18 mouse cellular contexts compared by ENCODE assay signal in genomic region chr14:34303265-34303680, GRCm38 (mm10). TPM values are rescaled to one million over a fixed set of nuclear protein-coding genes. Genes with fewer than 3 reads are reported as not detected.
DNase-seq lines count a peak whose midpoint lies in the region; ATAC-seq and TF ChIP-seq lines count a peak whose summit lies in the region.
"Had no signal": no experiment of that assay in that cellular context is flagged by ENCODE, and none has a peak within 500 bp of the region (broad histone marks: within the 10 kb centered on the region; RNA-seq: fewer than 3 reads in every experiment).

No protein-coding gene starts in this region.

- peak overlapping the region; percentile 53; the same call in 1 of the 2 replicates for H3K27ac ChIP-seq in liver, adult 2 months (replicated peaks; ENCODE audit: insufficient read depth, low read depth, low read length)
- H3K27ac ChIP-seq in liver, embryonic 12.5 days, result no peak overlapping the region
- peak overlapping the region; percentile 64 for H3K27ac ChIP-seq in kidney, postnatal 0 days
- peak overlapping the region; percentile 13; the same call in 1 of the 2 replicates for H3K27ac ChIP-seq in liver, postnatal 0 days (ENCODE audit: low read depth)
- H3K27ac ChIP-seq in thymus, adult 2 months (ENCODE audit: control insufficient read depth, insufficient read depth, low read length), result no peak overlapping the region
- H3K27ac ChIP-seq: embryonic facial prominence, embryonic 12.5 days; liver, embryonic 13.5 days; midbrain, embryonic 12.5 days had no signal

- no peak overlapping the region for H3K4me3 ChIP-seq in liver, adult 2 months (ENCODE audit: insufficient read depth, low read depth, low read length)
- H3K4me3 ChIP-seq in liver, embryonic 12.5 days, result no peak overlapping the region
- no peak overlapping the region for H3K4me3 ChIP-seq in kidney, postnatal 0 days (replicated peaks; ENCODE audit: low read depth, low read length)
- no peak overlapping the region for H3K4me3 ChIP-seq in liver, postnatal 0 days (ENCODE audit: low read depth, low read length)
- no peak overlapping the region for H3K4me3 ChIP-seq in thymus, adult 2 months (ENCODE audit: control insufficient read depth, insufficient read depth, low read length)
- H3K4me3 ChIP-seq: embryonic facial prominence, embryonic 12.5 days; liver, embryonic 13.5 days; midbrain, embryonic 12.5 days had no signal

- H3K4me1 ChIP-seq in liver, adult 2 months (ENCODE audit: control insufficient read depth, insufficient read depth, low read length), result peaks cover 32% of the 10 kb centered on the region
- H3K4me1 ChIP-seq in liver, embryonic 12.5 days, result peaks cover 22% of the 10 kb centered on the region; the same call in 1 of the 2 replicates
- peaks cover 5% of the 10 kb centered on the region; the same call in 1 of the 2 replicates for H3K4me1 ChIP-seq in kidney, postnatal 0 days (replicated peaks; ENCODE audit: insufficient read depth, low read length)
- peaks cover 18% of the 10 kb centered on the region for H3K4me1 ChIP-seq in liver, postnatal 0 days (ENCODE audit: insufficient read depth)
- peaks cover 5% of the 10 kb centered on the region for H3K4me1 ChIP-seq in thymus, adult 2 months (replicated peaks; ENCODE audit: control insufficient read depth, insufficient read depth, low read length)
- H3K4me1 ChIP-seq: embryonic facial prominence, embryonic 12.5 days; midbrain, embryonic 12.5 days had no signal

- H3K9me3 ChIP-seq in liver, embryonic 12.5 days (replicated peaks), result no peaks in the 10 kb centered on the region
- H3K9me3 ChIP-seq in kidney, postnatal 0 days (replicated peaks; ENCODE audit: low read length), result no peaks in the 10 kb centered on the region
- H3K9me3 ChIP-seq in liver, postnatal 0 days (ENCODE audit: low read length), result no peaks in the 10 kb centered on the region
- H3K9me3 ChIP-seq: embryonic facial prominence, embryonic 12.5 days; G1E; liver, embryonic 13.5 days; midbrain, embryonic 12.5 days had no signal

- TF ChIP-seq CTCF in liver, adult 2 months (IDR thresholded peaks at IDR 0.05; ENCODE audit: low read depth, low read length), result no peak
- no peak for TF ChIP-seq CTCF in kidney, postnatal 0 days (IDR thresholded peaks at IDR 0.05; ENCODE audit: low read depth)
- no peak for TF ChIP-seq CTCF in liver, postnatal 0 days (IDR thresholded peaks at IDR 0.05; ENCODE audit: low read depth)
- TF ChIP-seq CTCF in thymus, adult 2 months (IDR thresholded peaks at IDR 0.05; ENCODE audit: borderline replicate concordance, control insufficient read depth, extremely low read depth, insufficient read depth, low read length, poor library complexity), result no peak

- no peak overlapping the region for H3K9ac ChIP-seq in liver, adult 2 months (ENCODE audit: low read depth, low read length)
- no peak overlapping the region for H3K9ac ChIP-seq in liver, embryonic 12.5 days
- H3K9ac ChIP-seq in kidney, postnatal 0 days (ENCODE audit: low read depth, low read length), result no peak overlapping the region
- no peak overlapping the region for H3K9ac ChIP-seq in liver, postnatal 0 days (replicated peaks)
- H3K9ac ChIP-seq: embryonic facial prominence, embryonic 12.5 days; liver, embryonic 13.5 days; midbrain, embryonic 12.5 days had no signal

- H3K79me2 ChIP-seq in liver, adult 2 months (ENCODE audit: control insufficient read depth, insufficient read depth, low read length), result peaks cover 3% of the 10 kb centered on the region; the same call in 1 of the 2 replicates

- H3K4me2 ChIP-seq in liver, embryonic 12.5 days, result no peak overlapping the region
- 0 out of 2 replicates have a peak overlapping the region, but pooled peaks have one; percentile 1 for H3K4me2 ChIP-seq in kidney, postnatal 0 days (ENCODE audit: low read length)
- no peak overlapping the region for H3K4me2 ChIP-seq in liver, postnatal 0 days (ENCODE audit: low read depth, low read length)
- H3K4me2 ChIP-seq: embryonic facial prominence, embryonic 12.5 days; liver, embryonic 13.5 days; midbrain, embryonic 12.5 days had no signal

- peak; percentile 14 for DNase-seq in gastrocnemius, postnatal 10 days
- no peak for DNase-seq in gastrocnemius, postnatal 4 days (ENCODE audit: low spot score in 2 of 2)
- DNase-seq in liver, adult 2 months (ENCODE audit: extremely low read depth, low read depth, low spot score), result no peak
- peak; percentile 56 for DNase-seq in kidney, postnatal 0 days (ENCODE audit: low spot score)
- DNase-seq in liver, postnatal 0 days, result no peak
- no peak for DNase-seq in thymus, adult 2 months
- DNase-seq in MN1 (ENCODE audit: low spot score), result no peak
- DNase-seq: liver, embryonic 13.5 days; right cerebral cortex, postnatal 25 days; thymus, postnatal 36 days had no signal

- 36% methylated on average over 5 of the region's 5 CpGs for WGBS in liver, adult 2 months
- 35% methylated on average over 5 of the region's 5 CpGs for WGBS in liver, embryonic 12.5 days (ENCODE audit: insufficient replicate concordance)
- 22% methylated on average over 5 of the region's 5 CpGs for WGBS in kidney, postnatal 0 days
- 36% methylated on average over 5 of the region's 5 CpGs for WGBS in liver, postnatal 0 days (ENCODE audit: insufficient replicate concordance)
- WGBS in thymus, adult 2 months, result 49% methylated on average over 5 of the region's 5 CpGs

- TF ChIP-seq EP300 in liver, postnatal 0 days (IDR thresholded peaks at IDR 0.05; ENCODE audit: low read depth), result no peak

- ATAC-seq in liver, embryonic 12.5 days, result no peak
- no peak; the same call in 1 of the 2 replicates for ATAC-seq in kidney, postnatal 0 days (replicated peaks; ENCODE audit: low FRiP score, low read depth)
- ATAC-seq in liver, postnatal 0 days, result no peak
- ATAC-seq: activated CD4-positive, CD25-positive, alpha-beta regulatory T cell, adult 4 months had no signal

- no peak for TF ChIP-seq POLR2A in liver, adult 2 months (IDR thresholded peaks at IDR 0.05; ENCODE audit: extremely low read depth, insufficient read depth, low read length)
- TF ChIP-seq POLR2A in thymus, adult 2 months (IDR thresholded peaks at IDR 0.05; ENCODE audit: control insufficient read depth, extremely low read depth, insufficient read depth, low read length, poor library complexity), result no peak

- H3K36me3 ChIP-seq in liver, adult 2 months (ENCODE audit: control insufficient read depth, insufficient read depth, low read length), result no peaks in the 10 kb centered on the region; the same call in 1 of the 2 replicates
- H3K36me3 ChIP-seq in liver, embryonic 12.5 days, result no peaks in the 10 kb centered on the region
- no peaks in the 10 kb centered on the region for H3K36me3 ChIP-seq in kidney, postnatal 0 days (ENCODE audit: insufficient read depth, low read length)
- no peaks in the 10 kb centered on the region for H3K36me3 ChIP-seq in liver, postnatal 0 days (replicated peaks; ENCODE audit: insufficient read depth, low read length)
- no peaks in the 10 kb centered on the region for H3K36me3 ChIP-seq in thymus, adult 2 months (ENCODE audit: control insufficient read depth, insufficient read depth, low read length)
- H3K36me3 ChIP-seq: embryonic facial prominence, embryonic 12.5 days; liver, embryonic 13.5 days; midbrain, embryonic 12.5 days had no signal

- H3K27me3 ChIP-seq in liver, adult 2 months (ENCODE audit: control insufficient read depth, insufficient read depth, low read length), result no peaks in the 10 kb centered on the region
- H3K27me3 ChIP-seq in liver, embryonic 12.5 days (replicated peaks), result no peaks in the 10 kb centered on the region
- no peaks in the 10 kb centered on the region for H3K27me3 ChIP-seq in kidney, postnatal 0 days (ENCODE audit: insufficient read depth, low read length)
- H3K27me3 ChIP-seq in liver, postnatal 0 days (ENCODE audit: insufficient read depth, low read length), result no peaks in the 10 kb centered on the region
- H3K27me3 ChIP-seq in thymus, adult 2 months (ENCODE audit: control insufficient read depth, insufficient read depth, low read length), result no peaks in the 10 kb centered on the region
- H3K27me3 ChIP-seq: embryonic facial prominence, embryonic 12.5 days; liver, embryonic 13.5 days; midbrain, embryonic 12.5 days had no signal

RNA-seq across cellular contexts. Expression of gene Shld2, which starts 7.0 kb away (rescaled TPM):
- total RNA-seq in gastrocnemius, postnatal 10 days (2021), result 1 to 10 TPM; 7.1 to 8.0 TPM
- total RNA-seq in gastrocnemius, postnatal 4 days (2021), result 10 to 100 TPM in 1 of 2 experiments, 1 to 10 TPM in 1; 9.2 to 13.0 TPM
- total RNA-seq in liver, adult 2 months (2014; rRNA removed), result 25.4 and 36.4 TPM in 2 replicates
- polyA plus RNA-seq in liver, adult 2 months (2012; rRNA removed), result 9.2 and 12.2 TPM in 2 replicates
- polyA plus RNA-seq in liver, embryonic 12.5 days (2016; fragmentation: Nextera tagmentation; extraction: Ambion mirVana), result 8.2 and 9.7 TPM in 2 replicates
- polyA plus RNA-seq in kidney, postnatal 0 days (2015; fragmentation: Nextera tagmentation; extraction: Ambion mirVana), result 11.5 and 11.8 TPM in 2 replicates
- polyA plus RNA-seq in liver, postnatal 0 days (2015; fragmentation: Nextera tagmentation; extraction: Ambion mirVana), result 10.7 and 13.6 TPM in 2 replicates
- 2.8 and 4.2 TPM in 2 replicates for polyA plus RNA-seq in thymus, adult 2 months (2012; rRNA removed)

RNA-seq across cellular contexts. Expression of gene Glud1, which starts 7.3 kb away (rescaled TPM):
- total RNA-seq in gastrocnemius, postnatal 10 days (2021), result 100 to 1,000 TPM; 116 to 120 TPM
- total RNA-seq in gastrocnemius, postnatal 4 days (2021), result 100 to 1,000 TPM; 133 to 135 TPM
- total RNA-seq in liver, adult 2 months (2014; rRNA removed), result 691 and 755 TPM in 2 replicates
- polyA plus RNA-seq in liver, adult 2 months (2012; rRNA removed), result 633 and 710 TPM in 2 replicates
- polyA plus RNA-seq in liver, embryonic 12.5 days (2016; fragmentation: Nextera tagmentation; extraction: Ambion mirVana), result 137 and 145 TPM in 2 replicates
- polyA plus RNA-seq in kidney, postnatal 0 days (2015; fragmentation: Nextera tagmentation; extraction: Ambion mirVana), result 160 and 161 TPM in 2 replicates
- polyA plus RNA-seq in liver, postnatal 0 days (2015; fragmentation: Nextera tagmentation; extraction: Ambion mirVana), result 159 and 163 TPM in 2 replicates
- polyA plus RNA-seq in thymus, adult 2 months (2012; rRNA removed), result 51.8 and 66.1 TPM in 2 replicates

RNA-seq across cellular contexts. Expression of gene Fam25c, which starts 52.0 kb away (rescaled TPM):
- not detected for total RNA-seq in gastrocnemius, postnatal 10 days (2021)
- total RNA-seq in gastrocnemius, postnatal 4 days (2021), result not detected
- 56.3 and 66.7 TPM in 2 replicates for total RNA-seq in liver, adult 2 months (2014; rRNA removed)
- 74.3 and 146 TPM in 2 replicates for polyA plus RNA-seq in liver, adult 2 months (2012; rRNA removed)
- not detected in 2 replicates for polyA plus RNA-seq in liver, embryonic 12.5 days (2016; fragmentation: Nextera tagmentation; extraction: Ambion mirVana)
- 8.1 and 15.2 TPM in 2 replicates for polyA plus RNA-seq in kidney, postnatal 0 days (2015; fragmentation: Nextera tagmentation; extraction: Ambion mirVana)
- polyA plus RNA-seq in liver, postnatal 0 days (2015; fragmentation: Nextera tagmentation; extraction: Ambion mirVana), result 5.8 and 5.9 TPM in 2 replicates
- 1.8 and 2.2 TPM in 2 replicates for polyA plus RNA-seq in thymus, adult 2 months (2012; rRNA removed)
- total RNA-seq: G1E; heart, adult 18-20 months had no signal
- polyA plus RNA-seq: activated CD4-positive, CD25-positive, alpha-beta regulatory T cell, adult 4 months; embryonic facial prominence, embryonic 12.5 days; frontal cortex, adult 2 months; G1E; hindbrain, embryonic 11.5 days; liver, embryonic 13.5 days; midbrain, embryonic 12.5 days had no signal

Comparison
In these comparisons a context has a peak if more than half of its experiments do, and no peak if none do; other contexts are left out.
1. DNase-seq: peak in gastrocnemius, postnatal 10 days (single experiment) and kidney, postnatal 0 days (single experiment); none in gastrocnemius, postnatal 4 days (0 of 2), liver, adult 2 months (single experiment), liver, postnatal 0 days (single experiment), thymus, adult 2 months (single experiment) and MN1 (single experiment).
2. H3K27ac ChIP-seq: peak in liver, adult 2 months (single experiment), kidney, postnatal 0 days (single experiment) and liver, postnatal 0 days (single experiment); none in liver, embryonic 12.5 days (single experiment) and thymus, adult 2 months (single experiment).